Mouse (Mus musculus): Measurements from ENCODE around the gene Hand2. TPM values are rescaled to one million over a fixed set of nuclear protein-coding genes. Genes with fewer than 3 reads are reported as not detected.

Hand2 gene
- total RNA-seq, 2 experiments from 2014 or later: not detected

GRCm38 (mm10) chr8:57334714-57335113, 13.9 kb downstream of the Hand2 start:
- Histone ChIP-seq H3K4me3 (no peak overlapping the region), H3K27ac (no peak overlapping the region)
- DNase-seq (ENCODE audit: extremely low spot score in 1 of 2, low spot score in 2 of 2): no peak
- no peak for TF ChIP-seq CTCF (IDR thresholded peaks at IDR 0.05)
- intact Hi-C loops (cut with DNase I): loop anchor here (5.0 kb wide), 2 partner anchors 652 to 712 kb away; no protein-coding TSS in a partner anchor

GRCm38 (mm10) chr8:57337271-57338030, 16.7 kb downstream of the Hand2 start:
- intact Hi-C loops (cut with DNase I): no loop called here
- no peak overlapping the region for H3K4me3 ChIP-seq
- TF ChIP-seq CTCF (IDR thresholded peaks at IDR 0.05): no peak
- no peak for DNase-seq (ENCODE audit: extremely low spot score in 1 of 2, low spot score in 2 of 2)
- H3K27ac ChIP-seq: no peak overlapping the region

- Histone ChIP-seq H3K4me3 (no peak overlapping the region), H3K27ac (no peak overlapping the region)
- TF ChIP-seq CTCF (IDR thresholded peaks at IDR 0.05): no peak
- DNase-seq (ENCODE audit: extremely low spot score in 1 of 2, low spot score in 2 of 2): peak in 1 of 2 experiments; percentile 1
- intact Hi-C loops (cut with DNase I): no loop called here
These were observed 19.2 kb downstream of the Hand2 start for GRCm38 (mm10) chr8:57339711-57340650.

GRCm38 (mm10) chr8:57340840-57341540, 20.2 kb downstream of the Hand2 start:
- no peak overlapping the region for H3K27ac ChIP-seq
- no peak overlapping the region for H3K4me3 ChIP-seq
- intact Hi-C loops (cut with DNase I): no loop called here
- DNase-seq (ENCODE audit: extremely low spot score in 1 of 2, low spot score in 2 of 2): no peak
- no peak for TF ChIP-seq CTCF (IDR thresholded peaks at IDR 0.05)

- no peak for DNase-seq (ENCODE audit: extremely low spot score in 1 of 2, low spot score in 2 of 2)
- no peak for TF ChIP-seq CTCF (IDR thresholded peaks at IDR 0.05)
- no peak overlapping the region for H3K4me3 ChIP-seq
- intact Hi-C loops (cut with DNase I): no loop called here
- H3K27ac ChIP-seq: no peak overlapping the region
These were observed 20.7 kb downstream of the Hand2 start for GRCm38 (mm10) chr8:57341541-57341840.

GRCm38 (mm10) chr8:57342386-57343090, 21.8 kb downstream of the Hand2 start:
- Histone ChIP-seq H3K4me3 (no peak overlapping the region), H3K27ac (no peak overlapping the region)
- DNase-seq (ENCODE audit: extremely low spot score in 1 of 2, low spot score in 2 of 2): no peak
- TF ChIP-seq CTCF (IDR thresholded peaks at IDR 0.05): no peak
- intact Hi-C loops (cut with DNase I): no loop called here

GRCm38 (mm10) chr8:57343731-57344315, 23.0 kb downstream of the Hand2 start:
- Histone ChIP-seq H3K4me3 (no peak overlapping the region), H3K27ac (no peak overlapping the region)
- DNase-seq (ENCODE audit: extremely low spot score in 1 of 2, low spot score in 2 of 2): no peak
- intact Hi-C loops (cut with DNase I): no loop called here
- no peak for TF ChIP-seq CTCF (IDR thresholded peaks at IDR 0.05)

GRCm38 (mm10) chr8:57344956-57345870, 24.4 kb downstream of the Hand2 start:
- intact Hi-C loops (cut with DNase I): loop anchor here (5.0 kb wide), 1 partner anchor 33 kb away; no protein-coding TSS in a partner anchor

GRCm38 (mm10) chr8:57346371-57346770, 25.6 kb downstream of the Hand2 start:
- TF ChIP-seq CTCF (IDR thresholded peaks at IDR 0.05): no peak
- Histone ChIP-seq H3K4me3 (no peak overlapping the region), H3K27ac (no peak overlapping the region)
- intact Hi-C loops (cut with DNase I): loop anchor here (5.0 kb wide), 1 partner anchor 34 kb away; no protein-coding TSS in a partner anchor
- DNase-seq (ENCODE audit: extremely low spot score in 1 of 2, low spot score in 2 of 2): no peak

More at GRCm38 (mm10) chr8:57344956-57345870, 24.4 kb downstream of the Hand2 start:
- DNase-seq (ENCODE audit: extremely low spot score in 1 of 2, low spot score in 2 of 2): no peak
- Histone ChIP-seq H3K4me3 (no peak overlapping the region), H3K27ac (no peak overlapping the region)
- TF ChIP-seq CTCF (IDR thresholded peaks at IDR 0.05): no peak

- no peak for TF ChIP-seq CTCF (IDR thresholded peaks at IDR 0.05)
- intact Hi-C loops (cut with DNase I): loop anchor here (5.0 kb wide), 1 partner anchor 35 kb away; no protein-coding TSS in a partner anchor
These were observed 26.4 kb downstream of the Hand2 start for GRCm38 (mm10) chr8:57347141-57347540.

More at GRCm38 (mm10) chr8:57347141-57347540, 26.4 kb downstream of the Hand2 start:
- Histone ChIP-seq H3K4me3 (no peak overlapping the region), H3K27ac (no peak overlapping the region)
- DNase-seq (ENCODE audit: extremely low spot score in 1 of 2, low spot score in 2 of 2): no peak
